Mouse (Mus musculus) heart, embryonic 16.5 days (tissue): ENCODE results near the gene Slco2a1. TPM values are rescaled to one million over a fixed set of nuclear protein-coding genes. Genes with fewer than 3 reads are reported as not detected.

Source experiments
- ATAC-seq: fragments of 200-750 bp; cut with Nextera tagmentation; replicated peaks from 2 replicates; pipeline ENCODE4 v1.8.0; 2017; ENCODE audit warnings: moderate number of reproducible peaks; ENCODE audit not compliant: insufficient read depth, low FRiP score; ENCODE audit errors: extremely low read depth
- H3K27ac ChIP-seq: fragments of 300-500 bp; sonication (generic); 2 replicates; pipeline ENCODE4 v1.5.1; 2014; ENCODE audit warnings: mild to moderate bottlenecking, low read length, control low read depth, moderate library complexity
- H3K27me3 ChIP-seq: fragments of 300-500 bp; sonication (generic); 2 replicates; pipeline ENCODE4 v1.6.1; 2014; ENCODE audit warnings: low read length, mixed read lengths; ENCODE audit not compliant: control insufficient read depth, insufficient read depth
- H3K36me3 ChIP-seq: fragments of 300-500 bp; sonication (generic); 2 replicates; pipeline ENCODE4 v1.6.1; 2014; ENCODE audit not compliant: control insufficient read depth, insufficient read depth
- H3K4me1 ChIP-seq: fragments of 300-500 bp; sonication (generic); 2 replicates; pipeline ENCODE4 v1.6.1; 2014; ENCODE audit warnings: low read length, mixed read lengths; ENCODE audit not compliant: control insufficient read depth, insufficient read depth
- H3K4me2 ChIP-seq: fragments of 300-500 bp; sonication (generic); 2 replicates; pipeline ENCODE4 v1.6.1; 2014; ENCODE audit warnings: low read depth, mild to moderate bottlenecking, control low read depth, low read length
- H3K4me3 ChIP-seq: fragments of 300-500 bp; sonication (generic); 2 replicates; pipeline ENCODE4 v1.5.1; 2014; ENCODE audit warnings: mild to moderate bottlenecking, control low read depth, low read length
- H3K9ac ChIP-seq: fragments of 300-500 bp; sonication (generic); 2 replicates; pipeline ENCODE4 v1.6.1; 2014; ENCODE audit warnings: low read length, control low read depth
- H3K9me3 ChIP-seq: fragments of 300-500 bp; sonication (generic); replicated peaks from 2 replicates; pipeline ENCODE4 v1.6.1; 2016; ENCODE audit warnings: low read length; ENCODE audit not compliant: control insufficient read depth
- WGBS: fragments of 180-500 bp; shearing (Covaris S2); extraction: QIAGEN DNeasy Blood & Tissue Kit; methylation state at CpG from one replicate; pipeline ENCODE4 v1.1.7; 2014; 5-methylcytosine and 5-hydroxymethylcytosine counted together
- polyA plus RNA-seq: library from polyadenylated mRNA; unstranded; fragments of >200 nt; fragmentation: Nextera tagmentation; extraction: Ambion mirVana; gene quantifications from 2 replicates; pipeline ENCODE4 v1.2.1, GENCODE M21; 2015

Gene Slco2a1
- polyA plus RNA-seq, 1 experiment from 2014 or later, result 7.9 TPM

DNA sequence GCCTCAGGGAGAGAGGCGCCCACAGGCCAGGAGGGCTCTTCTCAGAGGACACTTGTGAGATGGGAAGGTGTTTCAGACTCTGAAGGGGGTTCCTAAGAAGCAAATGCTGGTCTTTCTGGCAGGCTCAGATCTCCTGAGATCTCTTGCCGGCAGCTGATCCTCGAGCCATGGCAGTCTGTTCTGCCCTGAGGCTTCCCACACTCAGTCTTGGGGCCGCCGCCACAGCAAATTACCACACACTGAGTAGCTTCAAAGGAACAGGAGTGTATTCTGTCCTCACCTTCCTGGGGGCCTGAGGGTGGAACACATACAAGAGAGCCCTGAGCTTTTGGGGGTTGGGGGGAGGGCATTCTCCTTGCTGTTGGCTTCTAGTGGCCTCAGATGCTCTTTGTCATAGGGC, 156.8 kb downstream of the Slco2a1 start:
- ATAC-seq, result no peak
- Histone ChIP-seq H3K4me3 (no peak overlapping the region), H3K9me3 (no peaks in the 10 kb centered on the region), H3K4me1 (peaks cover 8% of the 10 kb centered on the region; the same call in 1 of the 2 replicates), H3K27ac (no peak overlapping the region), H3K27me3 (no peaks in the 10 kb centered on the region), H3K36me3 (no peaks in the 10 kb centered on the region), H3K9ac (no peak overlapping the region; the same call in 1 of the 2 replicates), H3K4me2 (no peak overlapping the region)
- WGBS, result 63% methylated on average over 5 of the region's 5 CpGs

Other genes with a start within 250 kb of the Slco2a1 start
- 12.5 and 15.5 TPM in 2 replicates for gene Ryk, start 153.8 kb upstream of the Slco2a1 start, polyA plus RNA-seq
- 2.1 and 2.8 TPM in 2 replicates for gene Rab6b, start 123.1 kb downstream of the Slco2a1 start, polyA plus RNA-seq
- gene Srprb, start 213.4 kb downstream of the Slco2a1 start, polyA plus RNA-seq, result 42.6 and 46.7 TPM in 2 replicates
- gene Gm20425, start 241.6 kb downstream of the Slco2a1 start, polyA plus RNA-seq, result 4.4 TPM in 1 of 2 replicates, not detected in the other
- 52.4 and 64.3 TPM in 2 replicates for gene Trf, start 241.7 kb downstream of the Slco2a1 start, polyA plus RNA-seq